ENCODE assay signal across 7 mouse cellular contexts in the genomic region with DNA sequence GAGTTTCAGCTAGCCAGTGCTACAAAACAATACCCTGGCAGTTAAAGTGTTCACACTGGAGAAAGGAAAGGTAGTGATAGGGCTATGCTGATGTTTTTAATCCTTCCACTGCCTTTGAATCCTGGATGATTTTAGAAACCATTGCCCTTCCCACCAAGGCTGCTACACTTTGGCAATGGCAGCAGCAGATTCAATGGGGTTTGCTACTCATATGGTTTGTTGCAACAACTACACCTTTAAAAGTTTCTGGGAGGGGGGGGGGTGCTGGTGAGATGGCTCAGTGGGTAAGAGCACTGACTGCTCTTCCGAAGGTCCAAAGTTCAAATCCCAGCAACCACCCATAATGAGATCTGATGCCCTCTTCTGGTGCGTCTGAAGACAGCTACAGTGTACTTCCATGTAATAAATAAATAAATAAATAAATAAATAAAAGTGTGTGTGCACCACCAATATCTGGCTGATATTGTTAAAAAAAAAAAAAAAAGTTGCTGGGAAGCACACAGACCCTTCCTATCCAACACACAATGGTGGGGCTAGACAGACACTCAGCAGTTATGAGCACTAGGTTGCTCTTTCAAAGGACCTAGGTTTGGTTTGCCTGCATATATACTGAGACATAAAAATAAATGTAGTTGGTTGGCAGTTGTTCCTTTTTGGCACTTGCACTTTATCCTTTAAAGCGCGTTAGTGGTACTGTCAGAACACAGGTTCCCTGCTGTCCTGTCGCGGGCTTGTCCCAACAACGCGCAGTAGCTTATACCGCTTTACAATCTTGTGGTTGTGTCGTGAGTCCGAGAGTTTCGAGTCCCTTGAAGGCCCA. TPM values are rescaled to one million over a fixed set of nuclear protein-coding genes. Genes with fewer than 3 reads are reported as not detected.
DNase-seq lines count a peak whose midpoint lies in the region; ATAC-seq and TF ChIP-seq lines count a peak whose summit lies in the region.

No protein-coding gene starts in this region.

- H3K9ac ChIP-seq in forebrain, embryonic 14.5 days (ENCODE audit: low read length): no peak overlapping the region
- H3K9ac ChIP-seq in kidney, postnatal 0 days (ENCODE audit: low read depth, low read length): no peak overlapping the region
- H3K9ac ChIP-seq in neural tube, embryonic 15.5 days (replicated peaks): no peak overlapping the region

- WGBS in forebrain, embryonic 14.5 days: 76% methylated on average over 12 of the region's 12 CpGs
- 76% methylated on average over 12 of the region's 12 CpGs for WGBS in kidney, postnatal 0 days
- WGBS in neural tube, embryonic 15.5 days: 72% methylated on average over 12 of the region's 12 CpGs

- H3K36me3 ChIP-seq in forebrain, embryonic 14.5 days (ENCODE audit: control insufficient read depth, insufficient read depth, low read length): peaks cover 53% of the 10 kb centered on the region
- H3K36me3 ChIP-seq in kidney, postnatal 0 days (ENCODE audit: insufficient read depth, low read length): peaks cover 12% of the 10 kb centered on the region
- peaks cover 16% of the 10 kb centered on the region for H3K36me3 ChIP-seq in neural tube, embryonic 15.5 days

- peak; percentile 32; the same call in 1 of the 2 replicates for TF ChIP-seq CTCF in kidney, postnatal 0 days (IDR thresholded peaks at IDR 0.05; ENCODE audit: low read depth)

- H3K27ac ChIP-seq in forebrain, embryonic 14.5 days (ENCODE audit: low read depth, low read length): no peak overlapping the region
- H3K27ac ChIP-seq in kidney, postnatal 0 days: no peak overlapping the region; the same call in 1 of the 2 replicates
- H3K27ac ChIP-seq in neural tube, embryonic 15.5 days (replicated peaks): no peak overlapping the region

- peak overlapping the region; percentile 49; the same call in 1 of the 2 replicates for H3K4me2 ChIP-seq in forebrain, embryonic 14.5 days (ENCODE audit: low read length)
- peak overlapping the region; percentile 74; the same call in 1 of the 2 replicates for H3K4me2 ChIP-seq in kidney, postnatal 0 days (ENCODE audit: low read length)
- peak overlapping the region; percentile 75 for H3K4me2 ChIP-seq in neural tube, embryonic 15.5 days

- DNase-seq in retina, embryonic 14.5 days (ENCODE audit: low spot score): peak; percentile 26
- no peak for DNase-seq in retina, postnatal 1 day
- DNase-seq in forebrain, embryonic 14.5 days (ENCODE audit: low spot score): no peak
- DNase-seq in kidney, postnatal 0 days (ENCODE audit: low spot score): no peak
- no peak for DNase-seq in gastrocnemius, postnatal 10 days

- H3K27me3 ChIP-seq in forebrain, embryonic 14.5 days (replicated peaks; ENCODE audit: control insufficient read depth, insufficient read depth, low read length): no peaks in the 10 kb centered on the region
- H3K27me3 ChIP-seq in kidney, postnatal 0 days (ENCODE audit: insufficient read depth, low read length): no peaks in the 10 kb centered on the region
- H3K27me3 ChIP-seq in neural tube, embryonic 15.5 days (replicated peaks): no peaks in the 10 kb centered on the region

- no peaks in the 10 kb centered on the region for H3K9me3 ChIP-seq in forebrain, embryonic 14.5 days (replicated peaks; ENCODE audit: control insufficient read depth, low read length)
- H3K9me3 ChIP-seq in kidney, postnatal 0 days (replicated peaks; ENCODE audit: low read length): no peaks in the 10 kb centered on the region
- no peaks in the 10 kb centered on the region for H3K9me3 ChIP-seq in neural tube, embryonic 15.5 days (replicated peaks)

- no peak overlapping the region for H3K4me3 ChIP-seq in forebrain, embryonic 14.5 days (ENCODE audit: low read depth, low read length)
- no peak overlapping the region for H3K4me3 ChIP-seq in kidney, postnatal 0 days (replicated peaks; ENCODE audit: low read depth, low read length)
- H3K4me3 ChIP-seq in neural tube, embryonic 15.5 days (replicated peaks): no peak overlapping the region

- peaks cover 7% of the 10 kb centered on the region for H3K4me1 ChIP-seq in forebrain, embryonic 14.5 days (ENCODE audit: control insufficient read depth, insufficient read depth, low read length)
- H3K4me1 ChIP-seq in kidney, postnatal 0 days (replicated peaks; ENCODE audit: insufficient read depth, low read length): peaks cover 11% of the 10 kb centered on the region; the same call in 1 of the 2 replicates
- H3K4me1 ChIP-seq in neural tube, embryonic 15.5 days: peaks cover 23% of the 10 kb centered on the region

- ATAC-seq in forebrain, embryonic 14.5 days: no peak
- ATAC-seq in kidney, postnatal 0 days (replicated peaks; ENCODE audit: low FRiP score, low read depth): no peak
- no peak for ATAC-seq in neural tube, embryonic 15.5 days (ENCODE audit: low FRiP score)
- ATAC-seq in CD4-positive, CD25-positive, alpha-beta regulatory T cell, adult 4 months: no peak

RNA-seq across cellular contexts. Expression of a gene that starts 1.1 kb away (rescaled TPM):
- polyA plus RNA-seq in forebrain, embryonic 14.5 days (2014; fragmentation: Nextera tagmentation; extraction: Ambion mirVana): 509 and 642 TPM in 2 replicates
- 511 and 565 TPM in 2 replicates for polyA plus RNA-seq in kidney, postnatal 0 days (2015; fragmentation: Nextera tagmentation; extraction: Ambion mirVana)
- polyA plus RNA-seq in neural tube, embryonic 15.5 days (2015; fragmentation: Nextera tagmentation; extraction: Ambion mirVana): 427 and 485 TPM in 2 replicates
- 100 to 1,000 TPM; 278 to 289 TPM for total RNA-seq in gastrocnemius, postnatal 10 days (2021)
- polyA plus RNA-seq in CD4-positive, CD25-positive, alpha-beta regulatory T cell, adult 4 months (2017; shearing (Covaris generic)): 1,000 to 10,000 TPM; 1,296 to 1,302 TPM

RNA-seq across cellular contexts. Expression of a gene that starts 6.6 kb away (rescaled TPM):
- 90.9 and 108 TPM in 2 replicates for polyA plus RNA-seq in forebrain, embryonic 14.5 days (2014; fragmentation: Nextera tagmentation; extraction: Ambion mirVana)
- 84.9 and 86.9 TPM in 2 replicates for polyA plus RNA-seq in kidney, postnatal 0 days (2015; fragmentation: Nextera tagmentation; extraction: Ambion mirVana)
- 83.7 and 96.4 TPM in 2 replicates for polyA plus RNA-seq in neural tube, embryonic 15.5 days (2015; fragmentation: Nextera tagmentation; extraction: Ambion mirVana)
- total RNA-seq in gastrocnemius, postnatal 10 days (2021): 10 to 100 TPM; 18.7 to 20.8 TPM
- 100 to 1,000 TPM; 119 to 124 TPM for polyA plus RNA-seq in CD4-positive, CD25-positive, alpha-beta regulatory T cell, adult 4 months (2017; shearing (Covaris generic))

RNA-seq across cellular contexts. Expression of a gene that starts 25.7 kb away (rescaled TPM):
- 43.2 and 48.2 TPM in 2 replicates for polyA plus RNA-seq in forebrain, embryonic 14.5 days (2014; fragmentation: Nextera tagmentation; extraction: Ambion mirVana)
- 37.1 and 42.2 TPM in 2 replicates for polyA plus RNA-seq in kidney, postnatal 0 days (2015; fragmentation: Nextera tagmentation; extraction: Ambion mirVana)
- 30.4 and 49.7 TPM in 2 replicates for polyA plus RNA-seq in neural tube, embryonic 15.5 days (2015; fragmentation: Nextera tagmentation; extraction: Ambion mirVana)
- total RNA-seq in gastrocnemius, postnatal 10 days (2021): 10 to 100 TPM in 1 of 2 experiments, 1 to 10 TPM in 1; 7.8 to 11.1 TPM
- 10 to 100 TPM; 41.7 to 63.7 TPM for polyA plus RNA-seq in CD4-positive, CD25-positive, alpha-beta regulatory T cell, adult 4 months (2017; shearing (Covaris generic))

RNA-seq across cellular contexts. Expression of a gene that starts 28.8 kb away (rescaled TPM):
- 11.5 and 13.5 TPM in 2 replicates for polyA plus RNA-seq in forebrain, embryonic 14.5 days (2014; fragmentation: Nextera tagmentation; extraction: Ambion mirVana)
- 6.1 and 7.5 TPM in 2 replicates for polyA plus RNA-seq in kidney, postnatal 0 days (2015; fragmentation: Nextera tagmentation; extraction: Ambion mirVana)
- 2.8 and 6.3 TPM in 2 replicates for polyA plus RNA-seq in neural tube, embryonic 15.5 days (2015; fragmentation: Nextera tagmentation; extraction: Ambion mirVana)
- 1 to 10 TPM; 5.3 to 7.8 TPM for total RNA-seq in gastrocnemius, postnatal 10 days (2021)
- 1 to 10 TPM; 1.5 to 6.7 TPM for polyA plus RNA-seq in CD4-positive, CD25-positive, alpha-beta regulatory T cell, adult 4 months (2017; shearing (Covaris generic))

RNA-seq across cellular contexts. Expression of a gene that starts 42.1 kb away (rescaled TPM):
- polyA plus RNA-seq in forebrain, embryonic 14.5 days (2014; fragmentation: Nextera tagmentation; extraction: Ambion mirVana): 0.33 and 0.39 TPM in 2 replicates
- 0.61 and 1.1 TPM in 2 replicates for polyA plus RNA-seq in kidney, postnatal 0 days (2015; fragmentation: Nextera tagmentation; extraction: Ambion mirVana)
- 0.88 and 0.95 TPM in 2 replicates for polyA plus RNA-seq in neural tube, embryonic 15.5 days (2015; fragmentation: Nextera tagmentation; extraction: Ambion mirVana)
- total RNA-seq in gastrocnemius, postnatal 10 days (2021): 1 to 10 TPM in 1 of 2 experiments, under 1 TPM in 1; 0.14 to 7.4 TPM
- not detected for polyA plus RNA-seq in CD4-positive, CD25-positive, alpha-beta regulatory T cell, adult 4 months (2017; shearing (Covaris generic))
